Mouse (Mus musculus): ENCODE results near the gene Cd44.

GRCm38 (mm10) chr2:102864695-102865353 is 36.6 kb downstream of the Cd44 start:
- TF ChIP-seq CTCF (IDR thresholded peaks at IDR 0.05; ENCODE audit: low read depth) (no peak), EP300 (IDR thresholded peaks at IDR 0.05; ENCODE audit: low read depth) (no peak)

Data from heart, postnatal 0 days (tissue).